Mouse (Mus musculus): ENCODE measurements at regions not wholly inside any gene's neighbourhood (a gene's known extent, or its start where the extent isn't known, plus 50 kb on each side); places are given as distances from the start of the nearest gene placed in this dataset.
A peak's percentile ranks its signal among the peaks of the same experiment; 100 is the strongest.

DNA sequence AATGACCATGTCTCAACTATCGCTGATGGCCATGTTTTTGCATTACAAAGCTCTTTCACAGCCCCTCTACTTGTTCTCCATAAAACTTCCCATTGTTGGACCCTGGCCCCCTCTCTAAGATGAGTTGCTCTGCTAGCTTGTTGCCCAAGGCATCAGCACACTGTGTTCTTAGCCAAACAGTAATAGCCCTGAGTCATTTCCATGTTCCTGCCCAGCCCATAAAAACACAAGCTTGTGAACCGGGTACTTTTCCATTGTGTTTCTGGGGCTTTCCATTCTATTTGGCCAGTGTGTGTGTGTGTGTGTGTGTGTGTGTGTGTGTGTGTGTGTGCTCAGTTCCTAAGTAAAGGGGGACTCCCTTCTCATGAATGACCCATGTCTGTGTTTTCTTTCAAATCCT lies 248.2 kb downstream of the Mat2b start:
- dilution Hi-C loops (cut with MboI; ENCODE audit: extremely low pct_ligation_motif_present, extremely low pct_unique_long_range_greater_than_20kb, low sequenced_read_pairs): no loop called here
- Histone ChIP-seq H3K9ac (ENCODE audit: insufficient read depth, low read depth) (no peak overlapping the region), H3K9me3 (replicated peaks; ENCODE audit: low read length) (no peaks in the 10 kb centered on the region), H3K4me1 (ENCODE audit: control insufficient read depth in 1 of 2, insufficient read depth in 2 of 2) (peaks cover 0 to 11% of the 10 kb centered on the region in 2 experiments; a peak in 1 of 4 replicates), H3K27me3 (replicated peaks) (no peaks in the 10 kb centered on the region), H3K4me3 (replicated peaks in 1 of 3; ENCODE audit: low read depth in 2 of 3, low read length in 2 of 3, poor library complexity in 1 of 3) (no peak overlapping the region), H3K4me2 (ENCODE audit: insufficient read depth, low read depth, poor library complexity, severe bottlenecking) (no peak overlapping the region), H3K27ac (ENCODE audit: insufficient read depth, low read depth) (no peak overlapping the region), H3K79me2 (replicated peaks; ENCODE audit: control insufficient read depth, extremely low read depth, insufficient read depth, poor library complexity, severe bottlenecking) (no peaks in the 10 kb centered on the region), H3K36me3 (replicated peaks in 1 of 2; ENCODE audit: control insufficient read depth in 1 of 2, insufficient read depth in 1 of 2, low read length in 1 of 2) (no peaks in the 10 kb centered on the region)
- DNase-seq (ENCODE audit: extremely low read depth): no peak
- TF ChIP-seq UBTF (IDR thresholded peaks at IDR 0.05; ENCODE audit: low read depth, low read length) (no peak), EP300 (IDR thresholded peaks at IDR 0.05; ENCODE audit: low read length) (0 out of 2 replicates have a peak, but pooled peaks have one; percentile 13), IRF4 (IDR thresholded peaks at IDR 0.05; ENCODE audit: low read depth, low read length) (peak; percentile 40; the same call in 1 of the 2 replicates), TCF12 (IDR thresholded peaks at IDR 0.05; ENCODE audit: low read depth, low read length) (peak; percentile 23; the same call in 1 of the 2 replicates), ZNF384 (IDR thresholded peaks at IDR 0.05; ENCODE audit: low read depth, low read length) (no peak)
- in situ Hi-C loops (cut with MboI; ENCODE audit: low pct_ligation_motif_present, low pct_unique_long_range_greater_than_20kb, low sequenced_read_pairs): no loop called here

GRCm38 (mm10) chr11:40434002-40434401 lies 261.0 kb downstream of the Mat2b start:
- Histone ChIP-seq H3K36me3 (replicated peaks in 1 of 2; ENCODE audit: control insufficient read depth in 1 of 2, insufficient read depth in 1 of 2, low read length in 1 of 2) (no peaks in the 10 kb centered on the region), H3K9ac (ENCODE audit: insufficient read depth, low read depth) (no peak overlapping the region), H3K27ac (ENCODE audit: insufficient read depth, low read depth) (no peak overlapping the region), H3K4me3 (replicated peaks in 1 of 3; ENCODE audit: low read depth in 2 of 3, low read length in 2 of 3, poor library complexity in 1 of 3) (no peak overlapping the region), H3K9me3 (replicated peaks; ENCODE audit: low read length) (no peaks in the 10 kb centered on the region), H3K79me2 (replicated peaks; ENCODE audit: control insufficient read depth, extremely low read depth, insufficient read depth, poor library complexity, severe bottlenecking) (no peaks in the 10 kb centered on the region), H3K27me3 (replicated peaks) (no peaks in the 10 kb centered on the region), H3K4me2 (ENCODE audit: insufficient read depth, low read depth, poor library complexity, severe bottlenecking) (no peak overlapping the region), H3K4me1 (ENCODE audit: control insufficient read depth in 1 of 2, insufficient read depth in 2 of 2) (no peaks in the 10 kb centered on the region)
- in situ Hi-C loops (cut with MboI; ENCODE audit: low pct_ligation_motif_present, low pct_unique_long_range_greater_than_20kb, low sequenced_read_pairs) (no loop called here), dilution Hi-C loops (cut with MboI; ENCODE audit: extremely low pct_ligation_motif_present, extremely low pct_unique_long_range_greater_than_20kb, low sequenced_read_pairs) (no loop called here)
- no peak for TF ChIP-seq MAX (IDR thresholded peaks at IDR 0.05; ENCODE audit: low read length)
- no peak for TF ChIP-seq EP300 (IDR thresholded peaks at IDR 0.05; ENCODE audit: low read length)
- no peak for TF ChIP-seq NRF1 (IDR thresholded peaks at IDR 0.05; ENCODE audit: low read depth, low read length)
- TF ChIP-seq RCOR1 (conservative IDR thresholded peaks at IDR 0.05; ENCODE audit: low read depth, low read length): no peak
- TF ChIP-seq SMC3 (IDR thresholded peaks at IDR 0.05; ENCODE audit: low read depth, low read length): no peak
- no peak for TF ChIP-seq SIN3A (IDR thresholded peaks at IDR 0.05; ENCODE audit: low read length)
- no peak for TF ChIP-seq MAFK (IDR thresholded peaks at IDR 0.05; ENCODE audit: insufficient replicate concordance, low read length)
- TF ChIP-seq NELFE (IDR thresholded peaks at IDR 0.05; ENCODE audit: low read depth, low read length): no peak
- no peak for TF ChIP-seq TBP (conservative IDR thresholded peaks at IDR 0.05; ENCODE audit: low read depth, low read length)
- TF ChIP-seq USF1 (IDR thresholded peaks at IDR 0.05; ENCODE audit: low read depth, low read length): no peak
- TF ChIP-seq E2F4 (IDR thresholded peaks at IDR 0.05; ENCODE audit: insufficient replicate concordance, low read depth, low read length): no peak
- no peak for TF ChIP-seq ZKSCAN1 (IDR thresholded peaks at IDR 0.05; ENCODE audit: borderline replicate concordance, low read depth, low read length)
- no peak for TF ChIP-seq ETS1 (conservative IDR thresholded peaks at IDR 0.05; ENCODE audit: low read depth, low read length)
- DNase-seq (ENCODE audit: extremely low read depth): no peak
